Mouse (Mus musculus): ENCODE results near the gene Amz1.

- no peak for TF ChIP-seq MXI1 (IDR thresholded peaks at IDR 0.05; ENCODE audit: low read depth, low read length)
- TF ChIP-seq CTCF (conservative IDR thresholded peaks at IDR 0.05 in 1 of 2, IDR thresholded peaks at IDR 0.05 in 1 of 2; ENCODE audit: low read depth in 2 of 2, low read length in 2 of 2) = no peak
- no peak for TF ChIP-seq MEF2A (IDR thresholded peaks at IDR 0.05; ENCODE audit: borderline replicate concordance, low read depth, low read length)
- no peak for TF ChIP-seq POLR2A (IDR thresholded peaks at IDR 0.05; ENCODE audit: low read depth, low read length)
- no peak for TF ChIP-seq CHD1 (IDR thresholded peaks at IDR 0.05; ENCODE audit: low read depth, low read length)
These were observed 51.2 kb downstream of the Amz1 start for GRCm38 (mm10) chr5:140775111-140775510.
